Mouse (Mus musculus) heart, embryonic 12.5 days (tissue): Measurements from ENCODE around the gene Ptges. TPM values are rescaled to one million over a fixed set of nuclear protein-coding genes. Genes with fewer than 3 reads are reported as not detected.

Experiments used
- ATAC-seq: fragments of 200-750 bp; cut with Nextera tagmentation; 2 replicates; pipeline ENCODE4 v1.8.0; 2017; ENCODE audit warnings: moderate TSS enrichment, moderate library complexity; ENCODE audit not compliant: insufficient number of reproducible peaks, low FRiP score
- H3K27ac ChIP-seq: fragments of 300-500 bp; sonication (generic); 2 replicates; pipeline ENCODE4 v1.5.1; 2016; ENCODE audit warnings: mild to moderate bottlenecking, moderate library complexity; ENCODE audit not compliant: poor library complexity, severe bottlenecking
- H3K27me3 ChIP-seq: fragments of 300-500 bp; sonication (generic); replicated peaks from 2 replicates; pipeline ENCODE4 v1.6.1; 2016; ENCODE audit warnings: mild to moderate bottlenecking, moderate library complexity
- H3K36me3 ChIP-seq: fragments of 300-500 bp; sonication (generic); 2 replicates; pipeline ENCODE4 v1.6.1; 2016; ENCODE audit warnings: mild to moderate bottlenecking, moderate library complexity
- H3K4me1 ChIP-seq: fragments of 300-500 bp; sonication (generic); replicated peaks from 2 replicates; pipeline ENCODE4 v1.6.1; 2016; ENCODE audit warnings: mild to moderate bottlenecking
- H3K4me2 ChIP-seq: fragments of 300-500 bp; sonication (generic); 2 replicates; pipeline ENCODE4 v1.6.1; 2016; ENCODE audit warnings: mild to moderate bottlenecking, moderate library complexity
- H3K4me3 ChIP-seq: fragments of 300-500 bp; sonication (generic); 2 replicates; pipeline ENCODE4 v1.5.1; 2016; ENCODE audit warnings: mild to moderate bottlenecking
- H3K9ac ChIP-seq: fragments of 300-500 bp; sonication (generic); 2 replicates; pipeline ENCODE4 v1.6.1; 2016; ENCODE audit warnings: mild to moderate bottlenecking, moderate library complexity
- H3K9me3 ChIP-seq: fragments of 300-500 bp; sonication (generic); replicated peaks from 2 replicates; pipeline ENCODE4 v1.6.1; 2016; ENCODE audit warnings: mild to moderate bottlenecking, moderate library complexity
- WGBS: fragments of 180-500 bp; shearing (Covaris S2); methylation state at CpG from one replicate; pipeline ENCODE4 v1.1.7; 2016; 5-methylcytosine and 5-hydroxymethylcytosine counted together
- polyA plus RNA-seq: library from polyadenylated mRNA; unstranded; fragments of >200 nt; fragmentation: Nextera tagmentation; extraction: Ambion mirVana; gene quantifications from 2 replicates; pipeline ENCODE4 v1.2.1, GENCODE M21; 2016

Gene Ptges
- polyA plus RNA-seq, 1 experiment from 2014 or later: 4.3 TPM

- Histone ChIP-seq H3K27me3 (peaks cover 21% of the 10 kb centered on the region; the same call in 1 of the 2 replicates), H3K36me3 (no peaks in the 10 kb centered on the region), H3K4me3 (no peak overlapping the region), H3K4me2 (no peak overlapping the region), H3K9ac (no peak overlapping the region), H3K4me1 (peaks cover 29% of the 10 kb centered on the region), H3K27ac (no peak overlapping the region), H3K9me3 (no peaks in the 10 kb centered on the region)
- no peak for ATAC-seq
- WGBS: 83% methylated on average over 14 of the region's 14 CpGs
Measured at GRCm38 (mm10) chr2:30899397-30900069, 30.1 kb downstream of the Ptges start.

GRCm38 (mm10) chr2:30897291-30897690 is 32.4 kb downstream of the Ptges start:
- H3K27ac ChIP-seq: no peak overlapping the region
- ATAC-seq: peak; percentile 30; the same call in 1 of the 2 replicates
- WGBS: 26% methylated on average over 6 of the region's 6 CpGs
- H3K4me2 ChIP-seq: no peak overlapping the region
- H3K4me1 ChIP-seq: peaks cover 23% of the 10 kb centered on the region
- no peaks in the 10 kb centered on the region for H3K9me3 ChIP-seq
- H3K36me3 ChIP-seq: no peaks in the 10 kb centered on the region
- no peak overlapping the region for H3K4me3 ChIP-seq
- no peak overlapping the region for H3K9ac ChIP-seq
- peaks cover 14% of the 10 kb centered on the region; the same call in 1 of the 2 replicates for H3K27me3 ChIP-seq

GRCm38 (mm10) chr2:30893946-30894345 is 35.7 kb downstream of the Ptges start:
- peaks cover 21% of the 10 kb centered on the region for H3K4me1 ChIP-seq
- H3K9ac ChIP-seq: no peak overlapping the region
- H3K27me3 ChIP-seq: no peaks in the 10 kb centered on the region
- H3K27ac ChIP-seq: no peak overlapping the region
- no peaks in the 10 kb centered on the region for H3K36me3 ChIP-seq
- WGBS: 78% methylated on average over 7 of the region's 7 CpGs
- no peak overlapping the region for H3K4me3 ChIP-seq
- ATAC-seq: no peak
- H3K9me3 ChIP-seq: no peaks in the 10 kb centered on the region
- no peak overlapping the region for H3K4me2 ChIP-seq

- 23% methylated on average over 6 of the region's 6 CpGs for WGBS
- no peak overlapping the region for H3K9ac ChIP-seq
- H3K4me2 ChIP-seq: no peak overlapping the region
- no peaks in the 10 kb centered on the region for H3K36me3 ChIP-seq
- H3K9me3 ChIP-seq: no peaks in the 10 kb centered on the region
- ATAC-seq: no peak
- H3K4me1 ChIP-seq: peaks cover 21% of the 10 kb centered on the region
- H3K27ac ChIP-seq: no peak overlapping the region
- no peaks in the 10 kb centered on the region for H3K27me3 ChIP-seq
- no peak overlapping the region for H3K4me3 ChIP-seq
Measured at GRCm38 (mm10) chr2:30893399-30893798, 36.3 kb downstream of the Ptges start.

GRCm38 (mm10) chr2:30891002-30891401 is 38.7 kb downstream of the Ptges start:
- Histone ChIP-seq H3K4me1 (peaks cover 11% of the 10 kb centered on the region), H3K9me3 (peaks cover 5% of the 10 kb centered on the region; the same call in 1 of the 2 replicates), H3K4me2 (no peak overlapping the region), H3K27ac (no peak overlapping the region), H3K4me3 (no peak overlapping the region), H3K27me3 (no peaks in the 10 kb centered on the region), H3K36me3 (peaks cover 7% of the 10 kb centered on the region), H3K9ac (no peak overlapping the region)
- no peak for ATAC-seq
- WGBS: 9% methylated on average over 3 of the region's 3 CpGs

- H3K4me3 ChIP-seq: no peak overlapping the region
- peaks cover 8% of the 10 kb centered on the region; the same call in 1 of the 2 replicates for H3K9me3 ChIP-seq
- no peak for ATAC-seq
- no peaks in the 10 kb centered on the region for H3K4me1 ChIP-seq
- no peak overlapping the region for H3K27ac ChIP-seq
- H3K36me3 ChIP-seq: peaks cover 43% of the 10 kb centered on the region
- H3K27me3 ChIP-seq: no peaks in the 10 kb centered on the region
- no peak overlapping the region for H3K9ac ChIP-seq
- H3K4me2 ChIP-seq: no peak overlapping the region
- WGBS: 56% methylated on average over 9 of the region's 9 CpGs
Measured at GRCm38 (mm10) chr2:30885453-30886163, 44.1 kb downstream of the Ptges start.

- H3K36me3 ChIP-seq: peaks cover 49% of the 10 kb centered on the region
Measured at GRCm38 (mm10) chr2:30884852-30885373, 44.8 kb downstream of the Ptges start.

GRCm38 (mm10) chr2:30881215-30881614 is 48.4 kb downstream of the Ptges start:
- no peaks in the 10 kb centered on the region for H3K27me3 ChIP-seq
- peaks cover 63% of the 10 kb centered on the region for H3K36me3 ChIP-seq
- H3K27ac ChIP-seq: no peak overlapping the region
- 83% methylated on average over 7 of the region's 7 CpGs for WGBS
- no peak overlapping the region for H3K4me3 ChIP-seq
- no peak for ATAC-seq
- H3K9me3 ChIP-seq: 0 out of 2 replicates have a peak, but pooled peaks cover 7% of the 10 kb centered on the region
- H3K9ac ChIP-seq: no peak overlapping the region
- H3K4me1 ChIP-seq: peaks cover 5% of the 10 kb centered on the region
- H3K4me2 ChIP-seq: no peak overlapping the region

More at GRCm38 (mm10) chr2:30884852-30885373, 44.8 kb downstream of the Ptges start:
- Histone ChIP-seq H3K27ac (no peak overlapping the region), H3K9ac (no peak overlapping the region), H3K4me2 (no peak overlapping the region), H3K9me3 (peaks cover 8% of the 10 kb centered on the region; the same call in 1 of the 2 replicates), H3K4me3 (no peak overlapping the region), H3K4me1 (no peaks in the 10 kb centered on the region), H3K27me3 (no peaks in the 10 kb centered on the region)
- WGBS: 96% methylated on average over 4 of the region's 4 CpGs
- ATAC-seq: 0 out of 2 replicates have a peak, but pooled peaks have one; percentile 20

- ATAC-seq: no peak
- H3K36me3 ChIP-seq: peaks cover 54% of the 10 kb centered on the region
Measured at GRCm38 (mm10) chr2:30879481-30879880, 50.2 kb downstream of the Ptges start.

GRCm38 (mm10) chr2:30875621-30876432 is 53.8 kb downstream of the Ptges start:
- Histone ChIP-seq H3K4me1 (peaks cover 50% of the 10 kb centered on the region), H3K9ac (no peak overlapping the region), H3K36me3 (peaks cover 27% of the 10 kb centered on the region), H3K4me3 (no peak overlapping the region), H3K9me3 (0 out of 2 replicates have a peak, but pooled peaks cover 4% of the 10 kb centered on the region), H3K4me2 (no peak overlapping the region), H3K27ac (no peak overlapping the region), H3K27me3 (no peaks in the 10 kb centered on the region)
- WGBS: 47% methylated on average over 11 of the region's 11 CpGs
- peak; percentile 16; the same call in 1 of the 2 replicates for ATAC-seq

More at GRCm38 (mm10) chr2:30879481-30879880, 50.2 kb downstream of the Ptges start:
- 92% methylated on average over 15 of the region's 15 CpGs for WGBS
- H3K4me2 ChIP-seq: no peak overlapping the region
- H3K27me3 ChIP-seq: no peaks in the 10 kb centered on the region
- H3K9me3 ChIP-seq: 0 out of 2 replicates have a peak, but pooled peaks cover 4% of the 10 kb centered on the region
- H3K4me1 ChIP-seq: peaks cover 22% of the 10 kb centered on the region
- no peak overlapping the region for H3K4me3 ChIP-seq
- no peak overlapping the region for H3K9ac ChIP-seq
- H3K27ac ChIP-seq: no peak overlapping the region
